Mouse (Mus musculus) yolk sac, embryonic 10.5 days (tissue): ENCODE measurements around the gene Raly.

Experiments used
- DNase-seq: peaks from one replicate; pipeline ENCODE4 v3.0.0-alpha.2; 2017; ENCODE audit warnings: low spot score

Gene Raly

GRCm38 (mm10) chr2:154782856-154783650 lies 7.8 kb upstream of the Raly start:
- DNase-seq, result no peak

GRCm38 (mm10) chr2:154785284-154785683 lies 5.6 kb upstream of the Raly start:
- DNase-seq, result no peak

GRCm38 (mm10) chr2:154786187-154786586 lies 4.7 kb upstream of the Raly start:
- DNase-seq, result peak; percentile 61

GRCm38 (mm10) chr2:154786776-154787175 lies 4.1 kb upstream of the Raly start:
- DNase-seq, result no peak

GRCm38 (mm10) chr2:154789381-154789780 lies 1.5 kb upstream of the Raly start:
- DNase-seq, result peak; percentile 14

GRCm38 (mm10) chr2:154789977-154790655 lies 780 bp upstream of the Raly start:
- no peak for DNase-seq

GRCm38 (mm10) chr2:154791661-154792642 lies 1.1 kb downstream of the Raly start:
- peak; percentile 78 for DNase-seq

- no peak for DNase-seq
These were observed 12.5 kb downstream of the Raly start for GRCm38 (mm10) chr2:154803372-154803771.

GRCm38 (mm10) chr2:154803845-154804244 lies 12.9 kb downstream of the Raly start:
- no peak for DNase-seq

- no peak for DNase-seq
These were observed 16.8 kb downstream of the Raly start for GRCm38 (mm10) chr2:154807689-154808088.

GRCm38 (mm10) chr2:154809107-154809762 lies 18.3 kb downstream of the Raly start:
- no peak for DNase-seq

GRCm38 (mm10) chr2:154810821-154811220 lies 19.9 kb downstream of the Raly start:
- DNase-seq, result no peak

- no peak for DNase-seq
These were observed 22.5 kb downstream of the Raly start for GRCm38 (mm10) chr2:154813426-154813825.

- DNase-seq, result no peak
These were observed 26.2 kb downstream of the Raly start for GRCm38 (mm10) chr2:154817089-154817488.

GRCm38 (mm10) chr2:154817788-154818187 lies 26.9 kb downstream of the Raly start:
- no peak for DNase-seq

- DNase-seq, result no peak
These were observed 27.7 kb downstream of the Raly start for GRCm38 (mm10) chr2:154818599-154818998.

- DNase-seq, result no peak
These were observed 29.4 kb downstream of the Raly start for GRCm38 (mm10) chr2:154820346-154820745.

GRCm38 (mm10) chr2:154826054-154826538 lies 35.2 kb downstream of the Raly start:
- no peak for DNase-seq

- DNase-seq, result no peak
These were observed 36.6 kb downstream of the Raly start for GRCm38 (mm10) chr2:154827521-154827920.

- DNase-seq, result no peak
These were observed 41.6 kb downstream of the Raly start for GRCm38 (mm10) chr2:154832471-154832870.

- DNase-seq, result no peak
These were observed 43.4 kb downstream of the Raly start for GRCm38 (mm10) chr2:154834149-154834865.
